Mouse (Mus musculus) megakaryocyte, embryonic 14.5 days (primary cell): ENCODE measurements around the gene Clrn3.

Source experiments
- FLI1 ChIP-seq: IDR thresholded peaks from 2 replicates; pipeline ENCODE4 v1.6.1; 2012; ENCODE audit warnings: low read length, inconsistent platforms, mixed read lengths
- GATA1 ChIP-seq: IDR thresholded peaks from 3 replicates; pipeline ENCODE4 v1.6.1; 2012; ENCODE audit warnings: mixed read lengths, low read length, inconsistent platforms, borderline replicate concordance

DNA sequence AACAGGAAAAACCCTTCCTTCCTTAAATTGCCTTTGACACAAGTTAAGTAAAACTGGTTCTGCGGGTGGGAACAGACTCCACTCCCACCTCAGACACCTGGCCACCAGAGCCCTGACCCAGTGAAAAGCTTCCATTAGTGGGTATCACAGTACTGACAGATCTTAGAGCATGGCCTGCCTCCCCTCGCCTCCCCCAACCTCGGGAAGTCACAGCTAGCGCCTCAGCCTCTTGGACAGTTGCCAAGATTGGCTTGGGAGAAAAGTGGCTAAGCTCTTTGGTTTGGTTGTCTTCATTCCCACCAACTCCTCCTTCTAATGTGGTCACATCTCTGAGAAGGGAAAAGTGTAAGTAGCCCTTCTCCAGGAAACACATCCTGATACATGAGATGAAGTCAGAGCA is 4.5 kb downstream of the Clrn3 start:
- no peak for TF ChIP-seq FLI1
- TF ChIP-seq GATA1: no peak
